Mouse (Mus musculus) layer of hippocampus, adult 11-12 months (tissue): ENCODE measurements around the gene Pkhd1.

ENCODE experiments used
- DNase-seq: peaks from one replicate; pipeline ENCODE4 v3.0.0; 2022; ENCODE audit warnings: low spot score

The Pkhd1 gene

GRCm38 (mm10) chr1:20617849-20618530, at the start of gene Pkhd1:
Gene Pkhd1 (minus strand): TSS chr1:20618064.
- no peak for DNase-seq

- no peak for DNase-seq
Measured at GRCm38 (mm10) chr1:20667567-20667966, 49.7 kb upstream of the Pkhd1 start.

- DNase-seq: no peak
Measured at GRCm38 (mm10) chr1:20666233-20666632, 48.4 kb upstream of the Pkhd1 start.

DNA sequence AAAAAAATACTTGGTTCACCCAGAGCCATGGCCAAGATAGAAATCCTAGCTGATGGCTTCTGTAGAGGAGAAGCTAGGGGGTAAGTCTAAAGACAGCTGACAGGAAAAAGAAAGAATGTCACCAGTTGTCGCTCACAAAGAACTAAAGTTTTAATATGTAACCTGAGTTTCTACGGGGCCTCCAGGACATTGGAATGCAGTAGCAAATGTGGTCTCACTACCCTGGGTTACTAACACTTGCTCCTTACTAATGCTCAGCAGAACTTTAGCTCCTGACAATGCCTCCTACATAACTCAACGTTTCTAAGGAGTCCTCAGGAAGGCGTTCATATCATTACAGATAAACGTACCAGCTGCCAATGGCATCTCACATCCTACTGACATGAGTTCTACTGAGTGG, 37.2 kb upstream of the Pkhd1 start:
- no peak for DNase-seq

DNA sequence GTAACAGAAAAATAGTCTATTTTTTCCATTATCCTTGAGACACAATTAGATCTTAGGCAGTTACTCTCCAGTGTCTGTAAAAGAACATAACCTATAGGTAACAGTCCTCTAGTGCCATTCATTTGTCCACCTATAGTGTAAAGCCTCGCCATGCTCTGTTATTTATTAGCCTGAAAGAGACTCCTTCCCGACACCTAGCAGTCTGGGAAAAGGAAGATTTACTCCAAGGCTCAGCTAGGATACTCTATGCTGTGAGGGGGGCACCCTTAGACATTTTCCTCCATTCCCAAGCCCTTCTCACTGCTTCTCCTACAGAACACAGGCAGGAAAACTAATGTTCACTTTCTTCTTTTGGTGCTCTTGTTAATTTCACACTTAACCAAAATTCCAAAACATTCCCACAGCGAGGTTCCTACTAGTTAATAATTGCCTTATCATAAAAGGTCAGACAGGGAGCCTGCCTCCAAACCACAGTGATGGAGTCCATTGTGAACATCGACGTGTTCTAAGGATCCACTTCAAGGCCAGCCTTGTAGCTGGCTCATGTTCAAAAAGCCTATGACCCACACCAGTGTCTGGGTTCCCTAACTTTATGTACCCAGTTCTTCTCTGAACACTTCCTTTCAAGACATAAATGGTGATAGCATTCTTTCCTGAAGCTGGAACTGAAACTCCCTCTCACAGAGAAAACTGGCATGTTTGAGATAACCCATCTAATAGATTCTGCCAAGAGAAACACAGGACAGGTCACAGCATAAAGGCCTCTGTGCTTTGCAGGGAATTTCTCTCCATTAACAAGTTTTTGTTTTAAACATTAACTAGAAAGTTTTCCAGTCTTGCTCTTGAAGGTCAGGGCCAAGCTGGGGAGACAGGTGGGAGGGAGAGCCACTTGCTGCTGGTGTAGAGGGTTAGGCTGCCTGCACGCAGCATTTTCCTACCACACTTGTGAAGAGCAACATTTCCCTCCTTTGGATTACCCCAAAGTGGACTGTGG, 35.9 kb upstream of the Pkhd1 start:
- no peak for DNase-seq

GRCm38 (mm10) chr1:20634856-20635255, 17.0 kb upstream of the Pkhd1 start:
- DNase-seq: no peak

DNA sequence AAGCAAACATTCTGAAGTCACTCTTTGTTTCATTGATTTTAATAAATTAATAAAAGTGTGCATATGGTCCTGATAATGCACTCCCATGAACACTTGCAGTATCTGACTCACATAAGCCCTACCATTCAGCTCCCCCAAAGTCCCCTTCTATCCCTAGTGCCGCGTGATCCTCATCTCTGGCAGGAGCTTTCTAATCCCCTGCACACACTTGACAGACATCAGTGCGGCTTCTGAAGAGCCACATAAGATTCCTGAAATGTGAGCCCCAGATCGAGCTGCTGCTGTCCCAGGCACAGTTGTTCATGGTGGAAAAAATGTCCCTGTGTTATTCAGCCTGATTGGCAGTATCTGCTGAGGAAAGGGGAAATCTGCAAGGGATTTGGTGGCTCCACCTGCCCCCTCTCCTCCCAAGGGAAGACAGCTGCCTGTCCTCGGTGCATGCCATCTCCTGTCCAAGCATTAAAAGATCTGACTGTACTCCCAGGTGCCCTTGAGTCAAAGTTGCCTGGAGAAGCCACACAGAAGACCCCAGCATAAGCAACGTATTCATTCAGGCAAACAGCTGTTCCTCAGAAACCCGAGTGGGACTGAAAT, 15.5 kb upstream of the Pkhd1 start:
- DNase-seq: no peak

DNA sequence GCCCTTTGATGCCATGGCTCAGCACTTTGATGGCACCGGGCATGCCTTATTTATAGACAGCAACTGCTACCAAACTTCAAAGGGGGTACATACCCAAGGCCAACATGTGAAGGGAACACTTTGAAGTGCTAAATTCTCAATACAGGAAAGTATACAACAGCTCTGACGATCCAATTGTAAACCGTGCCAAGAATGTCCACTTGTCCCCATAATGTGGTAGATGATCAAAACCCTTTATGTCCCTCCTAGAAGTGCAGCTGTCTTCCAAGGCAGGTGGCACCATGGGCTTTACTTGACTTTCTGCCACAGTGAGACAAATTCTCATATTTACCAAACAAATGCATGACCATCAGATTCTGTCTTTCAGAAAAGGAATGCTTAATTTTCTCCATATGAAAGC, 6.7 kb upstream of the Pkhd1 start:
- DNase-seq: no peak

GRCm38 (mm10) chr1:20623375-20623774, 5.5 kb upstream of the Pkhd1 start:
- no peak for DNase-seq

DNA sequence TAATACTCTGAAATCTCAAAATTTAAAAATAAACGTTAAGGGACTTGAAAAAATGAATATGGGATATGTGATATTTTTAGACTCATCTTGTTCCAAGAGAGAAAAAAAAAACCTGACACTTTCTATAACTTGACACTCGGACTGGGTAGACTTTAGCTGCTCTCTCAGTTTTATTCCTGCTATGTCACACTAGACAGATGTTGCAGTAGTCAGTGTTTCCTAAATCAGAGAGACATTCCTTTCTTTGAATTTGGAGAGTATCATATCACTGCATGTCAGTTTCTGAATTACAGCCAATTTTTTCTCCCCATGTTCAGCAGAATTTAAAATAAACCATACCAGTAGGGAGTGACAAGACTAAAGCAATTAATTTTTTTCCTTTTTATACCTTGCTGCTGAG, 2.7 kb upstream of the Pkhd1 start:
- no peak for DNase-seq

DNA sequence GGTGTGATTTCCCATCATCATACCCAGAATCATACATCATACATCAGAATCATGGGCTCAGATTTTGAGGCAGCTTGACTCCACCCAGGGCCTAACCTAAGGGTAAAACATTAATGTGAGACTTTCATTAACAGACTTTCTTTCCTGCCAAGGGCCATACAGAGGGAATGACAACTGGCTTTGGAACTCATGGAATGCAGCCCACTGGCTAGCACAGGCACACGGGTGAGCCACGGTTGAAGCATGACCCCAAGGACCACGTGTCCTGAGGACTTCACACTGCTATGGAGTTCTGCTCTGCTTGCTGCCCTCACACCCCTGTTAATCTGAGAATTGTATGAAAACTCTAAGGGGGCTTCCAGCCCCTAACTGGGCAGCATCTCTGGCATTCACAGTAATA, 1.5 kb upstream of the Pkhd1 start:
- DNase-seq: no peak

DNA sequence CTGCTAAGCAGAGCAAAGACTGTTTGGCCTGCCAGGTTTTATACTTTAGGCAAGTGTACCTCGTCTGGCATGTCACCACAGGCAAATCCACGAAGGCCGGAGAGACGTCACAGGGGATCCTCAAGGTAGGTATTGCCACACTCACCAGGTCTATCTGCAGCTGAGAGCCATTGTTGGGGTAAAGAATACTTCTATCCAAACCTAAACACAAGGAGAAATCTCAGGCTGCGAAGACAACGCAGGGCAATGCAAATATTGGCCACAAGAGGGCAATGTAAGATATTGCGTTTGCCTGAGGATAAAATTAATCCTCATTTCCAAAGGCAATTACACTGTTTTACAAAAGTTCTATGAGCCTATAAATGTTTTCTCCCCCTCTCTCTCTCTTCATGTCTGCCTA, 5.2 kb downstream of the Pkhd1 start:
- peak; percentile 46 for DNase-seq

GRCm38 (mm10) chr1:20605489-20605888, 12.4 kb downstream of the Pkhd1 start:
- DNase-seq: no peak

GRCm38 (mm10) chr1:20590488-20590887, 27.4 kb downstream of the Pkhd1 start:
- no peak for DNase-seq

DNA sequence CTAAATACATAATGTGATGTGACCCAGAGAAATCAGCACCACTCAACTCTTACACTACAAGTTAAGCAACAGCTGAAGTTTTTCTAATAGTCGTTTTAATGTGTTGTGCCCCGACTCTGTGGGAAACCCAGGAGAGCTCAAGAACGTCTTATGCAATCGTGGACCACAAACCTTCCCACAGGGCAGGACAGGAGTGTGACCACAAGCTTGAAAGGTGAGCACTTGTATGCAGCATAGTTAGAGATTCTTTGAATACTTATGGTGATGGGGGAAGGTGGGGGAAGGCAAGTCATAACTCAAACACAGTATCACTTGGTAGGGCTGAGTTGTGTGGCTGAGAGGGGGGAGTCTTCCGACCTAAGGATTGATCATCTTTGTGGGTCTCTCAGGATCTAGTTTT, 46.4 kb downstream of the Pkhd1 start:
- no peak for DNase-seq

DNA sequence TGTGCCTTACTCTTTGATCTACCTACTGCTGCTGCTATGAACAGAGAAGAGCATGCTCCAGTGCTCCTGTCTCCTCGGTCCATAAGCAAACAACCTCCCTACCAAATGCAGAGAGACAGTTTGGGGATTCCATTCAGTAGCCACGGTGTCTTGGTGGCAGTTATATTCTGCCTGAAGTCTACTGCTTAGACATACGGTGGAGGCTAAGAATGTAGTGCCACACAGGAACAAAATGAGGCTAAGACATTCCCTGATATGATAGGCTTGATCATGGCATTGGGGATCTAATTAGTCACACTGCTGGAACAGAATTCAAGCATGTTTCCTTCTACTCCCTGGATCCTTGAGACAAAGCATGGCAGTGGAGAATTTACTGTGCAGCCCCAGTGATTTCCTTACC, 48.4 kb downstream of the Pkhd1 start:
- DNase-seq: no peak

- no peak for DNase-seq
Measured at GRCm38 (mm10) chr1:20558443-20558842, 59.4 kb downstream of the Pkhd1 start.

GRCm38 (mm10) chr1:20554398-20554797, 63.5 kb downstream of the Pkhd1 start:
- DNase-seq: peak; percentile 55

DNA sequence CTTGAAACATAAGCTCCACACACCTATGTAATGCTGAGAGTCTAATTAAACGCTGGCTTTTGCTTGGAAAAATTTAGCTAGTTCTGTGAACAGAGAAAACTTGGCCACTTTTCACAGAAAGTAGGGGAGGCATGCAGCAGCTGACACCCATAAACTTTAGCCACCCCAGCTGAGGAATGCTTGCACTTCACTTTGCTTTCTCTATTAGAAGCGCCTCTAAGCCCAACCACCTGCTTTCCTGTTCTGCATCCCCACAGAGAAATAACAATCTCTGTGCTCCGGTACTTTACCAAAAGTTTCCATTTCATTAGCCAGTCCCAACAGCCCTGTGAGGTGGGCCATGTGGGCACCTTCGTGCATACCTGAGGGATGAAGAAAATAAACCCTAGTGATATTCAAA, 66.5 kb downstream of the Pkhd1 start:
- no peak for DNase-seq

DNA sequence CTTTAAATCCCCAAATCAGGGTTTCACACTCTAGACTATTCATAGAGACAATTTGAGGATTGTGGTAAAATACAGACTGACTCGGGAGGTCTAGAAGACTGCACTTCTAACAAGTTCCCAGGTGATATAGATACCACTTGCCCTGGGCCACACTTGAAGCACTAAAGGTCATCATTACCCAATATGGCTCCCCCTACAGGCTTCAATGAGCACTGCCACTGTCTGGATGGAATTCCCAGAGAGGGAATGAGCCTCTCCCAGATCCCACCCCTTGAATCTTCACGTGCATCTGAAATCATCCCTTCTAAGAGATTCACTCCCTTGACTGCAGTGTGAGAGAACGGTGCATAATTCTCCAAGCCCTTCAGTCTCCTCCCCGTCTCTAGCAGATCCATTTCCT, 73.3 kb downstream of the Pkhd1 start:
- DNase-seq: no peak

- peak; percentile 74 for DNase-seq
Measured at GRCm38 (mm10) chr1:20513364-20514084, 104.3 kb downstream of the Pkhd1 start.

- DNase-seq: no peak
Measured at GRCm38 (mm10) chr1:20498965-20499364, 118.9 kb downstream of the Pkhd1 start.
